Mouse (Mus musculus) hindbrain, embryonic 12.5 days (tissue): ENCODE results near the gene Rap1gap2. TPM values are rescaled to one million over a fixed set of nuclear protein-coding genes. Genes with fewer than 3 reads are reported as not detected.

ENCODE experiments used
- ATAC-seq: fragments of 200-750 bp; cut with Nextera tagmentation; 2 replicates; pipeline ENCODE4 v1.8.0; 2017; ENCODE audit warnings: moderate TSS enrichment; ENCODE audit not compliant: low FRiP score
- H3K27ac ChIP-seq: fragments of 300-500 bp; sonication (generic); 2 replicates; pipeline ENCODE4 v1.5.1; 2016; ENCODE audit warnings: mild to moderate bottlenecking
- H3K27me3 ChIP-seq: fragments of 300-500 bp; sonication (generic); 2 replicates; pipeline ENCODE4 v1.6.1; 2016; ENCODE audit warnings: mild to moderate bottlenecking
- H3K36me3 ChIP-seq: fragments of 300-500 bp; sonication (generic); 2 replicates; pipeline ENCODE4 v1.6.1; 2016; ENCODE audit warnings: mild to moderate bottlenecking
- H3K4me1 ChIP-seq: fragments of 300-500 bp; sonication (generic); 2 replicates; pipeline ENCODE4 v1.6.1; 2016
- H3K4me2 ChIP-seq: fragments of 300-500 bp; sonication (generic); replicated peaks from 2 replicates; pipeline ENCODE4 v1.6.1; 2016; ENCODE audit warnings: mild to moderate bottlenecking
- H3K4me3 ChIP-seq: fragments of 300-500 bp; sonication (generic); 2 replicates; pipeline ENCODE4 v1.5.1; 2016; ENCODE audit warnings: mild to moderate bottlenecking
- H3K9ac ChIP-seq: fragments of 300-500 bp; sonication (generic); 2 replicates; pipeline ENCODE4 v1.6.1; 2016; ENCODE audit warnings: mild to moderate bottlenecking, moderate library complexity
- H3K9me3 ChIP-seq: fragments of 300-500 bp; sonication (generic); replicated peaks from 2 replicates; pipeline ENCODE4 v1.6.1; 2016; ENCODE audit warnings: mild to moderate bottlenecking
- WGBS: fragments of 180-500 bp; shearing (Covaris S2); methylation state at CpG from one replicate; pipeline ENCODE4 v1.1.7; 2016; 5-methylcytosine and 5-hydroxymethylcytosine counted together
- polyA plus RNA-seq: library from polyadenylated mRNA; unstranded; fragments of >200 nt; fragmentation: Nextera tagmentation; extraction: Ambion mirVana; gene quantifications from 2 replicates; pipeline ENCODE4 v1.2.1, GENCODE M21; 2016

Gene Rap1gap2
- polyA plus RNA-seq, 1 experiment from 2014 or later = 8.1 TPM

GRCm38 (mm10) chr11:74501989-74502388 is 108.7 kb downstream of the Rap1gap2 start:
- Histone ChIP-seq H3K9me3 (no peaks in the 10 kb centered on the region), H3K4me1 (peaks cover 15% of the 10 kb centered on the region), H3K27me3 (no peaks in the 10 kb centered on the region), H3K4me3 (no peak overlapping the region), H3K36me3 (no peaks in the 10 kb centered on the region), H3K4me2 (no peak overlapping the region), H3K9ac (no peak overlapping the region), H3K27ac (no peak overlapping the region)
- ATAC-seq = no peak

GRCm38 (mm10) chr11:74501061-74501460 is 109.7 kb downstream of the Rap1gap2 start:
- no peak overlapping the region for H3K4me3 ChIP-seq

GRCm38 (mm10) chr11:74499521-74500099 is 111.1 kb downstream of the Rap1gap2 start:
- peaks cover 8% of the 10 kb centered on the region for H3K4me1 ChIP-seq
- no peak overlapping the region for H3K4me2 ChIP-seq
- no peak overlapping the region for H3K9ac ChIP-seq
- WGBS = 62% methylated on average over 8 of the region's 8 CpGs
- ATAC-seq = no peak
- H3K9me3 ChIP-seq = no peaks in the 10 kb centered on the region
- H3K27ac ChIP-seq = peak overlapping the region; percentile 52; the same call in 1 of the 2 replicates
- H3K27me3 ChIP-seq = no peaks in the 10 kb centered on the region
- H3K4me3 ChIP-seq = no peak overlapping the region
- H3K36me3 ChIP-seq = no peaks in the 10 kb centered on the region

More at GRCm38 (mm10) chr11:74501061-74501460, 109.7 kb downstream of the Rap1gap2 start:
- Histone ChIP-seq H3K27ac (no peak overlapping the region), H3K36me3 (no peaks in the 10 kb centered on the region), H3K4me2 (no peak overlapping the region), H3K9ac (no peak overlapping the region), H3K9me3 (no peaks in the 10 kb centered on the region), H3K4me1 (peaks cover 11% of the 10 kb centered on the region), H3K27me3 (no peaks in the 10 kb centered on the region)
- ATAC-seq = no peak
- WGBS = 80% methylated on average over 3 of the region's 3 CpGs

- Histone ChIP-seq H3K36me3 (no peaks in the 10 kb centered on the region), H3K27ac (peak overlapping the region; percentile 52; the same call in 1 of the 2 replicates), H3K27me3 (no peaks in the 10 kb centered on the region), H3K4me3 (no peak overlapping the region), H3K4me2 (no peak overlapping the region), H3K9ac (no peak overlapping the region), H3K9me3 (no peaks in the 10 kb centered on the region), H3K4me1 (peaks cover 8% of the 10 kb centered on the region)
- ATAC-seq = no peak; the same call in 1 of the 2 replicates
- WGBS = 38% methylated on average over 3 of the region's 3 CpGs
These were observed 111.7 kb downstream of the Rap1gap2 start for GRCm38 (mm10) chr11:74499058-74499457.

- Histone ChIP-seq H3K9me3 (no peaks in the 10 kb centered on the region), H3K4me2 (no peak overlapping the region), H3K36me3 (no peaks in the 10 kb centered on the region), H3K4me1 (peaks cover 8% of the 10 kb centered on the region), H3K27me3 (no peaks in the 10 kb centered on the region), H3K4me3 (no peak overlapping the region), H3K27ac (no peak overlapping the region), H3K9ac (no peak overlapping the region)
- no peak for ATAC-seq
- WGBS = 94% methylated on average over 3 of the region's 3 CpGs
These were observed 114.1 kb downstream of the Rap1gap2 start for GRCm38 (mm10) chr11:74496581-74496980.

- Histone ChIP-seq H3K9me3 (no peaks in the 10 kb centered on the region), H3K4me1 (no peaks in the 10 kb centered on the region; the same call in 1 of the 2 replicates), H3K9ac (no peak overlapping the region), H3K36me3 (no peaks in the 10 kb centered on the region), H3K27ac (no peak overlapping the region), H3K4me3 (no peak overlapping the region), H3K4me2 (no peak overlapping the region), H3K27me3 (no peaks in the 10 kb centered on the region)
- no peak for ATAC-seq
- WGBS = 78% methylated on average over 8 of the region's 8 CpGs
These were observed 116.8 kb downstream of the Rap1gap2 start for GRCm38 (mm10) chr11:74493936-74494335.

- H3K27me3 ChIP-seq = no peaks in the 10 kb centered on the region
- no peak overlapping the region for H3K4me2 ChIP-seq
- 83% methylated on average over 11 of the region's 11 CpGs for WGBS
- no peak overlapping the region for H3K9ac ChIP-seq
- H3K4me1 ChIP-seq = no peaks in the 10 kb centered on the region
- no peak overlapping the region for H3K4me3 ChIP-seq
- H3K27ac ChIP-seq = no peak overlapping the region
- H3K36me3 ChIP-seq = no peaks in the 10 kb centered on the region
- no peak for ATAC-seq
- H3K9me3 ChIP-seq = no peaks in the 10 kb centered on the region
These were observed 117.4 kb downstream of the Rap1gap2 start for GRCm38 (mm10) chr11:74493172-74493862.

- no peak overlapping the region for H3K9ac ChIP-seq
- H3K27me3 ChIP-seq = no peaks in the 10 kb centered on the region
- no peak overlapping the region for H3K27ac ChIP-seq
- no peaks in the 10 kb centered on the region for H3K36me3 ChIP-seq
- no peak overlapping the region for H3K4me3 ChIP-seq
- H3K9me3 ChIP-seq = no peaks in the 10 kb centered on the region
- 91% methylated on average over 4 of the region's 4 CpGs for WGBS
- ATAC-seq = no peak
- H3K4me2 ChIP-seq = no peak overlapping the region
- H3K4me1 ChIP-seq = no peaks in the 10 kb centered on the region
These were observed 119.6 kb downstream of the Rap1gap2 start for GRCm38 (mm10) chr11:74491130-74491529.

GRCm38 (mm10) chr11:74489239-74489638 is 121.5 kb downstream of the Rap1gap2 start:
- H3K27me3 ChIP-seq = no peaks in the 10 kb centered on the region
- 75% methylated on average over 5 of the region's 5 CpGs for WGBS
- no peak overlapping the region for H3K27ac ChIP-seq
- ATAC-seq = no peak
- H3K36me3 ChIP-seq = no peaks in the 10 kb centered on the region
- no peak overlapping the region for H3K9ac ChIP-seq
- H3K9me3 ChIP-seq = no peaks in the 10 kb centered on the region
- no peak overlapping the region for H3K4me2 ChIP-seq
- no peak overlapping the region for H3K4me3 ChIP-seq
- no peaks in the 10 kb centered on the region for H3K4me1 ChIP-seq

GRCm38 (mm10) chr11:74487952-74488351 is 122.8 kb downstream of the Rap1gap2 start:
- Histone ChIP-seq H3K4me3 (no peak overlapping the region), H3K9me3 (no peaks in the 10 kb centered on the region), H3K4me2 (no peak overlapping the region), H3K27me3 (no peaks in the 10 kb centered on the region), H3K4me1 (no peaks in the 10 kb centered on the region), H3K36me3 (no peaks in the 10 kb centered on the region), H3K9ac (no peak overlapping the region), H3K27ac (no peak overlapping the region)
- ATAC-seq = no peak
- WGBS = 66% methylated on average over 3 of the region's 3 CpGs

- WGBS = 85% methylated on average over 7 of the region's 7 CpGs
- H3K27me3 ChIP-seq = no peaks in the 10 kb centered on the region
- H3K4me1 ChIP-seq = peaks cover 6% of the 10 kb centered on the region; the same call in 1 of the 2 replicates
- no peak for ATAC-seq
- H3K4me3 ChIP-seq = no peak overlapping the region
- no peak overlapping the region for H3K4me2 ChIP-seq
- H3K36me3 ChIP-seq = no peaks in the 10 kb centered on the region
- H3K27ac ChIP-seq = no peak overlapping the region
- H3K9me3 ChIP-seq = no peaks in the 10 kb centered on the region
- H3K9ac ChIP-seq = no peak overlapping the region
These were observed 125.1 kb downstream of the Rap1gap2 start for GRCm38 (mm10) chr11:74485435-74486217.

- Histone ChIP-seq H3K9me3 (no peaks in the 10 kb centered on the region), H3K4me2 (no peak overlapping the region), H3K27me3 (no peaks in the 10 kb centered on the region), H3K4me1 (peaks cover 10% of the 10 kb centered on the region), H3K9ac (no peak overlapping the region), H3K4me3 (no peak overlapping the region), H3K27ac (no peak overlapping the region), H3K36me3 (no peaks in the 10 kb centered on the region)
- no peak for ATAC-seq
- 87% methylated on average over 5 of the region's 5 CpGs for WGBS
These were observed 126.8 kb downstream of the Rap1gap2 start for GRCm38 (mm10) chr11:74483871-74484270.
